Mouse (Mus musculus) left cerebral cortex, adult 2 months (tissue): ENCODE measurements around the gene Zscan25. TPM values are rescaled to one million over a fixed set of nuclear protein-coding genes. Genes with fewer than 3 reads are reported as not detected.
"Not testable (repeated sequence)": the region's sequence is repeated elsewhere in the genome, so short reads cannot be mapped to it uniquely, and the experiment has no call there.

Source experiments
- DNase-seq, 2 experiments: peaks; one replicate each; pipeline ENCODE4 v3.0.0; 2021 to 2022; ENCODE audit warnings: low spot score in 2 of 2, mixed read lengths in 1 of 2; ENCODE audit errors: extremely low spot score in 1 of 2
- H3K27ac ChIP-seq: fragments of 200-600 bp; 2 replicates; pipeline ENCODE4 v1.8.1; 2022
- H3K4me3 ChIP-seq: fragments of 200-600 bp; 2 replicates; pipeline ENCODE4 v1.8.1; 2022
- CTCF ChIP-seq: fragments of 200-600 bp; IDR thresholded peaks from 2 replicates; pipeline ENCODE4 v1.8.1; 2022; ENCODE audit warnings: antibody characterized with exemption, mild to moderate bottlenecking, moderate library complexity
- intact Hi-C: fragments of 180-260 bp; cut with DNase I; formaldehyde crosslinking; loops from one replicate; pipeline ENCODE4 v1.15.1; 2025
- total RNA-seq, 2 experiments: library from RNA; stranded (reverse); gene quantifications; 2 replicates each; pipeline ENCODE4 v1.2.3; 2021

Zscan25 gene
- total RNA-seq, 2 experiments from 2014 or later, result 18.9 to 22.3 TPM

DNA sequence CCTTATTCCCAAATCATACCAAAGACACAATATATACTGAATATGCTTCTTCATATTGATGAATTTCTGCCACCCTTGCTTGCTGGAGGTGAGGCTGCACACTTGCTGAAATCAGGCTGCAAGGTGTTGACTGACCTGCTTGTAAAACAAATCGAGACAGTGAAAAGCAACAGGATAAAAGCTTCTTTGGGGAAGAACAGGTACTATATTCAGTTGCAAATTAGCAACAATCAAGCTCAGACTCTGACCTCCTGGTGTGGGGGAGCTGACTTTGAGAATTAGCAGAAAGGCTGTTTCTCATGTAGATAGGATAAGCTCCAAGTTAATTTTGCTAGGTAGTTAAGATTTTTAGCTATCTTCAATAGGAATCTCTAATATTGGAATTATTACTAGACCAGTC lies 22.1 kb downstream of the Zscan25 start:
- intact Hi-C loops, result no loop called here
- Histone ChIP-seq H3K4me3 (no peak overlapping the region), H3K27ac (no peak overlapping the region)
- TF ChIP-seq CTCF, result no peak
- DNase-seq, result no peak

GRCm38 (mm10) chr5:145306953-145307352 lies 26.7 kb downstream of the Zscan25 start:
- DNase-seq, H3K4me3 ChIP-seq, H3K27ac ChIP-seq, intact Hi-C loops: not testable (repeated sequence)

DNA sequence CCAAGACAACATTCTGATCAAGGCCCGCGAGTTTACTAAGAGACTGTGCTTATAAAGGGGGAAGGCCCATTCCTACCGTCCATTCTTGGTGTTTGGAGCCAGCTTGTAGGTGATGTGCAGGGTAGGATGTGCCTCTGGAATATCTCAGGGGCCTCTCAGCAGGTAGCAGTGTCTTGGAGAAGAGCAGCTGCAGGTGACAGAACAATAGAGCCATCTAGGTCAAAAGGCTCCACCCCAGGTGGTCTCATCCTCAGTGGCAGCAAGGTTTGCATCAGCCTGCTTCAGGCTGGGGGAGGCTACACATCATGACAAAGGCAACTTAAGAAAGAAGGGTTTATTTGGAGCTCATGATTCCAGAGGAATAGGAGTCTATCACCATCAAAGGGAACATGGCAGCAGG lies 27.5 kb downstream of the Zscan25 start:
- intact Hi-C loops, DNase-seq, H3K4me3 ChIP-seq, H3K27ac ChIP-seq: not testable (repeated sequence)

DNA sequence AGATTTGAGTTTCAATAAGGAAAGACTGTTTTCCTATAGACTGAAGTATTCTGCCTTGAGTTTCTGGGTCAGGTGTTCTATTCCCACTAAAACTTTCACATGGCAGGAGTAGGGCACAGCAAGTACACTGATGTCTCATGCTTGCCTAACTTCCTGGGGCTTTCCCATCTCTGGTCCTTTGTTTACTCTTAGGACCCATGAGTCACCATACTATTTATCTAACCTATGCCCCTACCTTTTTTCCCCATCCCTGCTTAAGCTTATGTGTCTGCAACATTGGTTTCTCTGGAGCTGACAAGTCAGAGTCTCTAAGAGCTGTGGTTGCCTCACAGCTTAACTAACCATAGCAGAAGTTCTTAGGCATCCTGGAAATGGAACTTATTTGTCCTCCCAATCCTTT lies 33.5 kb downstream of the Zscan25 start:
- no peak for DNase-seq
- no peak for TF ChIP-seq CTCF
- Histone ChIP-seq H3K4me3 (no peak overlapping the region), H3K27ac (no peak overlapping the region)
- intact Hi-C loops, result no loop called here

- Histone ChIP-seq H3K4me3 (no peak overlapping the region), H3K27ac (no peak overlapping the region)
- intact Hi-C loops, result no loop called here
- no peak for DNase-seq
- no peak for TF ChIP-seq CTCF
These were observed 36.8 kb downstream of the Zscan25 start for GRCm38 (mm10) chr5:145317141-145317540.

DNA sequence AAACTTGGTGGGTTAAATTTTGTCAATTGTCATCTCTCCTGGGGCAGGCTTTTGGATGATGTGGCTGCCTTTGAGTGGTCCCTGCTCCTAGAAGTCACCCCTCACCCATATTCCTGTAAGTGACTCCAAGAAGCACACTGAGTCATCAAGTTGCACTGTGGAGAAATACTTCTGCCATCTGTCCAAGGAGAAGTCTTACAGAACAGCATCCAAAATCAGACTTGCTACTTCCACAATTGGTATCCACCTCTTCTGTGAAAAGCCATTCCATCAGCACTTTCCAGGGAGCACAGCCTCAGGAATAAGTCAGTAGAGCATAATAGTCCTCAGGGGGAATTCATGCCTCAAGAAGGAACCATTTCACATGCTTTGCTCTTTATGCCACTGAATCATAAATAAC lies 58.5 kb downstream of the Zscan25 start:
- DNase-seq, intact Hi-C loops, H3K27ac ChIP-seq, H3K4me3 ChIP-seq: not testable (repeated sequence)

Other genes starting within 250 kb of the Zscan25 start
- gene Gm4871, start 247.7 kb upstream of the Zscan25 start, total RNA-seq, result not detected
- gene 1700018F24Rik, start 237.5 kb upstream of the Zscan25 start, total RNA-seq, result not detected
- gene Arpc1a, start 196.7 kb upstream of the Zscan25 start, total RNA-seq, result 100 to 1,000 TPM; 192 to 199 TPM
- gene Kpna7, start 196.5 kb upstream of the Zscan25 start, total RNA-seq, result not detected
- 10 to 100 TPM; 19.0 to 23.5 TPM for gene Arpc1b, start 166.3 kb upstream of the Zscan25 start, total RNA-seq
- 10 to 100 TPM; 92.5 to 96.0 TPM for gene Pdap1, start 140.3 kb upstream of the Zscan25 start, total RNA-seq
- 10 to 100 TPM; 69.4 to 69.6 TPM for gene Bud31, start 140.1 kb upstream of the Zscan25 start, total RNA-seq
- 10 to 100 TPM; 19.4 to 21.9 TPM for gene Ptcd1, start 113.4 kb upstream of the Zscan25 start, total RNA-seq
- gene Cpsf4, start 113.3 kb upstream of the Zscan25 start, total RNA-seq, result 10 to 100 TPM; 25.6 to 26.0 TPM
- 100 to 1,000 TPM; 217 to 220 TPM for gene Atp5j2, start 88.4 kb upstream of the Zscan25 start, total RNA-seq
- 10 to 100 TPM; 13.4 to 14.1 TPM for gene Zkscan14, start 78.6 kb upstream of the Zscan25 start, total RNA-seq
- 10 to 100 TPM; 10.8 to 11.0 TPM for gene Zkscan5, start 75.9 kb upstream of the Zscan25 start, total RNA-seq
- 10 to 100 TPM; 33.1 to 34.2 TPM for gene Zfp655, start 48.8 kb upstream of the Zscan25 start, total RNA-seq
- gene Cyp3a57, start 64.8 kb downstream of the Zscan25 start, total RNA-seq, result under 1 TPM; 0.26 to 0.45 TPM
- gene Cyp3a16, start 189.2 kb downstream of the Zscan25 start, total RNA-seq, result not detected